Mouse (Mus musculus): ENCODE data around the gene C1qc. TPM values are rescaled to one million over a fixed set of nuclear protein-coding genes. Genes with fewer than 3 reads are reported as not detected.
A peak's percentile ranks its signal among the peaks of the same experiment; 100 is the strongest.

C1qc gene
- polyA plus RNA-seq, 1 experiment from 2014 or later: 27.3 TPM

GRCm38 (mm10) chr4:136911211-136911646, 18.4 kb upstream of the C1qc start:
- peaks cover 33% of the 10 kb centered on the region for H3K27me3 ChIP-seq (ENCODE audit: insufficient read depth, low read length)
- no peak for ATAC-seq (ENCODE audit: insufficient read depth)
- WGBS: 8% methylated on average over 17 of the region's 17 CpGs

GRCm38 (mm10) chr4:136907809-136908208, 14.9 kb upstream of the C1qc start:
- Histone ChIP-seq H3K9me3 (ENCODE audit: low read depth, low read length) (no peaks in the 10 kb centered on the region), H3K27ac (ENCODE audit: low read depth) (no peak overlapping the region), H3K9ac (no peak overlapping the region), H3K36me3 (ENCODE audit: insufficient read depth) (no peaks in the 10 kb centered on the region), H3K4me1 (ENCODE audit: insufficient read depth) (no peaks in the 10 kb centered on the region), H3K4me3 (ENCODE audit: low read depth, low read length) (no peak overlapping the region), H3K4me2 (no peak overlapping the region), H3K27me3 (ENCODE audit: insufficient read depth, low read length) (peaks cover 56% of the 10 kb centered on the region)
- TF ChIP-seq CTCF (IDR thresholded peaks at IDR 0.05; ENCODE audit: low read depth): no peak
- ATAC-seq (ENCODE audit: insufficient read depth) (no peak), DNase-seq (no peak)

More at GRCm38 (mm10) chr4:136911211-136911646, 18.4 kb upstream of the C1qc start:
- no peak for DNase-seq
- H3K9ac ChIP-seq: no peak overlapping the region
- H3K4me2 ChIP-seq: no peak overlapping the region
- no peaks in the 10 kb centered on the region for H3K36me3 ChIP-seq (ENCODE audit: insufficient read depth)
- no peak overlapping the region for H3K27ac ChIP-seq (ENCODE audit: low read depth)
- no peaks in the 10 kb centered on the region for H3K9me3 ChIP-seq (ENCODE audit: low read depth, low read length)
- H3K4me3 ChIP-seq (ENCODE audit: low read depth, low read length): no peak overlapping the region
- TF ChIP-seq CTCF (IDR thresholded peaks at IDR 0.05; ENCODE audit: low read depth): no peak
- no peaks in the 10 kb centered on the region for H3K4me1 ChIP-seq (ENCODE audit: insufficient read depth)

GRCm38 (mm10) chr4:136907033-136907432, 14.2 kb upstream of the C1qc start:
- no peak for ATAC-seq (ENCODE audit: insufficient read depth)
- Histone ChIP-seq H3K27ac (ENCODE audit: low read depth) (no peak overlapping the region), H3K9ac (no peak overlapping the region), H3K36me3 (ENCODE audit: insufficient read depth) (no peaks in the 10 kb centered on the region), H3K9me3 (ENCODE audit: low read depth, low read length) (no peaks in the 10 kb centered on the region), H3K4me2 (no peak overlapping the region), H3K27me3 (ENCODE audit: insufficient read depth, low read length) (peaks cover 49% of the 10 kb centered on the region), H3K4me1 (ENCODE audit: insufficient read depth) (no peaks in the 10 kb centered on the region), H3K4me3 (ENCODE audit: low read depth, low read length) (no peak overlapping the region)
- peak; percentile 93 for DNase-seq
- peak; percentile 95 for TF ChIP-seq CTCF (IDR thresholded peaks at IDR 0.05; ENCODE audit: low read depth)
- 11% methylated on average over 7 of the region's 7 CpGs for WGBS

GRCm38 (mm10) chr4:136904767-136905539, 12.1 kb upstream of the C1qc start:
- H3K9me3 ChIP-seq (ENCODE audit: low read depth, low read length): no peaks in the 10 kb centered on the region
- DNase-seq (no peak), ATAC-seq (ENCODE audit: insufficient read depth) (no peak)
- no peak for TF ChIP-seq CTCF (IDR thresholded peaks at IDR 0.05; ENCODE audit: low read depth)
- 3% methylated on average over 23 of the region's 23 CpGs for WGBS
- H3K4me3 ChIP-seq (ENCODE audit: low read depth, low read length): no peak overlapping the region
- no peak overlapping the region for H3K4me2 ChIP-seq
- no peak overlapping the region for H3K9ac ChIP-seq
- H3K27ac ChIP-seq (ENCODE audit: low read depth): no peak overlapping the region
- peaks cover 33% of the 10 kb centered on the region for H3K27me3 ChIP-seq (ENCODE audit: insufficient read depth, low read length)
- no peaks in the 10 kb centered on the region for H3K36me3 ChIP-seq (ENCODE audit: insufficient read depth)
- no peaks in the 10 kb centered on the region for H3K4me1 ChIP-seq (ENCODE audit: insufficient read depth)

GRCm38 (mm10) chr4:136899154-136899553, 6.3 kb upstream of the C1qc start:
- H3K27me3 ChIP-seq (ENCODE audit: insufficient read depth, low read length): peaks cover 46% of the 10 kb centered on the region
- 56% methylated on average over 7 of the region's 7 CpGs for WGBS

DNA sequence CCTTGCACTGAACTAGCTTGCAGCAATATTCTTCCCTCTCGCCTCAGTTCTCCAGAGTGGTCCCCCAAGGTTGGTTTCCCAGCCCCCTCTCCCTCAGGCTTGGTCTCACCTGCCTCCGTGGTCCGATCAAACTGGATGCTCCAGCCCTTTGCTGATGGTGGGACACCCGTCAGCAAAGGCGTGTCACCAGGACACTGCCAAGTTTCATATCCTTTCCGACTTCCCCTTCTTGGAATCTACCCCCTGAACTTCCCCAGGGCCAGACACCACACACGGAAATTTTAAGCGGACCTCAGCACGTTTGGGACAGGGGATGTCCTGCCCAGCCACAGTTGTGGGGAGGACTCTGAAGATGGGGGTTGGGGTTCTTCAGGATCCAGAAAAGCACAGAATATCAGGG, 5.8 kb upstream of the C1qc start, which contains the start of gene C1qa:
C1qa (minus strand) TSS at position 167 of the 400 bp plus-strand sequence.
- Histone ChIP-seq H3K36me3 (ENCODE audit: insufficient read depth) (no peaks in the 10 kb centered on the region), H3K4me2 (no peak within 1 kb of the TSS), H3K9ac (no peak within 1 kb of the TSS), H3K4me1 (ENCODE audit: insufficient read depth) (no peaks in the 10 kb centered on the region), H3K9me3 (ENCODE audit: low read depth, low read length) (no peaks in the 10 kb centered on the region), H3K4me3 (ENCODE audit: low read depth, low read length) (no peak within 1 kb of the TSS), H3K27me3 (ENCODE audit: insufficient read depth, low read length) (peaks cover 44% of the 10 kb centered on the region), H3K27ac (ENCODE audit: low read depth) (no peak within 1 kb of the TSS)
- no peak for ATAC-seq (ENCODE audit: insufficient read depth)
- DNase-seq: no peak
- no peak for TF ChIP-seq CTCF (IDR thresholded peaks at IDR 0.05; ENCODE audit: low read depth)
- WGBS: 66% methylated on average over 9 of the region's 9 CpGs

More at GRCm38 (mm10) chr4:136899154-136899553, 6.3 kb upstream of the C1qc start:
- DNase-seq: peak; percentile 25
- Histone ChIP-seq H3K4me2 (no peak overlapping the region), H3K9ac (no peak overlapping the region), H3K27ac (ENCODE audit: low read depth) (no peak overlapping the region), H3K9me3 (ENCODE audit: low read depth, low read length) (no peaks in the 10 kb centered on the region), H3K4me3 (ENCODE audit: low read depth, low read length) (no peak overlapping the region), H3K36me3 (ENCODE audit: insufficient read depth) (no peaks in the 10 kb centered on the region), H3K4me1 (ENCODE audit: insufficient read depth) (no peaks in the 10 kb centered on the region)
- no peak for ATAC-seq (ENCODE audit: insufficient read depth)
- peak; percentile 46 for TF ChIP-seq CTCF (IDR thresholded peaks at IDR 0.05; ENCODE audit: low read depth)

DNA sequence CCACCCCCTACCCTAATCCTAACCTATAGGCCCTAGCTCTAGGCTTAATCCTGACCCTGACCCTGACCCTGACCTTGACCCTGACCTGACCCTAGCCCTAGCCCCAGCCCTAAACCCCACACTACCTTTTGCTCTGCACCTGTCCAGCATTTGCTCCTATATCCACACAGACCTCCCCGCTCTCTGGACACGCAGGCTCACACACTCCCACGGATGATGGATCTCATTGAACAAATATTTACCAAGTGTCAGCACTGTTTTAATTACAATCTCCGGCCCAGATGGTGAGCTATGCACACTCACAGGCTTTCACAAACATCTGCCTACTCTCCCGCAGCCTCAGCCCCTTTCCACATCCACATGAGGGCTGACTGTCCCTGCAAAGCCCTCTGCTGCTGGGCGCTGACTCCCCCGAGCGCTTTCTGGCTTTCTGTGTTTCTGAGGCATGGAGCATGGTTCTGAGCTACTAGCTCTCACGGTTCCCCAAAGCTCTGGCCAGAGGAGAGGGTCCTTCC, 5.3 kb upstream of the C1qc start:
- no peak for ATAC-seq (ENCODE audit: insufficient read depth)
- 21% methylated on average over 9 of the region's 9 CpGs for WGBS

More for the DNA sequence above, 5.3 kb upstream of the C1qc start:
- no peaks in the 10 kb centered on the region for H3K9me3 ChIP-seq (ENCODE audit: low read depth, low read length)
- H3K4me3 ChIP-seq (ENCODE audit: low read depth, low read length): no peak overlapping the region
- peaks cover 44% of the 10 kb centered on the region for H3K27me3 ChIP-seq (ENCODE audit: insufficient read depth, low read length)
- no peak overlapping the region for H3K9ac ChIP-seq
- DNase-seq: no peak
- H3K36me3 ChIP-seq (ENCODE audit: insufficient read depth): no peaks in the 10 kb centered on the region
- no peak for TF ChIP-seq CTCF (IDR thresholded peaks at IDR 0.05; ENCODE audit: low read depth)
- no peak overlapping the region for H3K4me2 ChIP-seq
- no peaks in the 10 kb centered on the region for H3K4me1 ChIP-seq (ENCODE audit: insufficient read depth)
- no peak overlapping the region for H3K27ac ChIP-seq (ENCODE audit: low read depth)

All from lung, embryonic 14.5 days (tissue).